Comparison of ENCODE assay signal across 26 mouse cellular contexts in genomic region chrX:18081449-18081848, GRCm38 (mm10).
DNase-seq lines count a peak whose midpoint lies in the region; ATAC-seq and TF ChIP-seq lines count a peak whose summit lies in the region.
"Had no signal": no experiment of that assay in that cellular context is flagged by ENCODE, and none has a peak within 500 bp of the region (broad histone marks: within the 10 kb centered on the region; RNA-seq: fewer than 3 reads in every experiment).

No protein-coding gene starts in this region.

- no peaks in the 10 kb centered on the region for H3K4me1 ChIP-seq in intestine, postnatal 0 days (replicated peaks; ENCODE audit: control insufficient read depth, insufficient read depth, low read length)
- H3K4me1 ChIP-seq: embryonic facial prominence, embryonic 13.5 days; forebrain, embryonic 13.5 days; heart, embryonic 10.5 days; limb, embryonic 13.5 days; liver, embryonic 15.5 days; midbrain, embryonic 15.5 days; neural tube, embryonic 13.5 days; stomach, embryonic 15.5 days had no signal

- no peak for TF ChIP-seq CTCF in intestine, postnatal 0 days (IDR thresholded peaks at IDR 0.05; ENCODE audit: low read depth)

- H3K36me3 ChIP-seq in intestine, postnatal 0 days (ENCODE audit: control insufficient read depth, insufficient read depth): no peaks in the 10 kb centered on the region
- H3K36me3 ChIP-seq: embryonic facial prominence, embryonic 13.5 days; heart, embryonic 10.5 days; limb, embryonic 13.5 days; liver, embryonic 15.5 days; midbrain, embryonic 15.5 days; neural tube, embryonic 13.5 days; stomach, embryonic 15.5 days had no signal

- ATAC-seq in intestine, postnatal 0 days: peak; percentile 73
- ATAC-seq in CD4-positive, CD25-positive, alpha-beta regulatory T cell, adult 4 months: no peak
- ATAC-seq: forebrain, embryonic 13.5 days; inflammation-experienced regulatory T-cells, adult 6 months; midbrain, embryonic 15.5 days had no signal

- no peak overlapping the region for H3K9ac ChIP-seq in intestine, postnatal 0 days (ENCODE audit: low read depth, low read length)
- H3K9ac ChIP-seq: embryonic facial prominence, embryonic 13.5 days; forebrain, embryonic 13.5 days; hindbrain, embryonic 14.5 days; limb, embryonic 13.5 days; liver, embryonic 15.5 days; midbrain, embryonic 15.5 days; neural tube, embryonic 13.5 days; stomach, embryonic 15.5 days had no signal

- no peak overlapping the region for H3K4me3 ChIP-seq in intestine, postnatal 0 days (ENCODE audit: low read depth, low read length)
- H3K4me3 ChIP-seq: embryonic facial prominence, embryonic 13.5 days; erythroblast, embryonic 14.5 days; forebrain, embryonic 13.5 days; heart, embryonic 10.5 days; limb, embryonic 13.5 days; liver, embryonic 15.5 days; midbrain, embryonic 15.5 days; neural tube, embryonic 13.5 days; stomach, embryonic 15.5 days had no signal

- no peaks in the 10 kb centered on the region for H3K27me3 ChIP-seq in intestine, postnatal 0 days (replicated peaks; ENCODE audit: control insufficient read depth, insufficient read depth, low read length)
- H3K27me3 ChIP-seq: embryonic facial prominence, embryonic 13.5 days; forebrain, embryonic 13.5 days; limb, embryonic 13.5 days; liver, embryonic 15.5 days; midbrain, embryonic 15.5 days; neural tube, embryonic 13.5 days; stomach, embryonic 15.5 days had no signal

- WGBS in intestine, postnatal 0 days: 49% methylated on average over 8 of the region's 8 CpGs

- DNase-seq in left cerebral cortex, postnatal 4 days: peak; percentile 11
- no peak for DNase-seq in left cerebral cortex, postnatal 14 days (ENCODE audit: low spot score in 2 of 2)
- DNase-seq in cerebellum, adult 11 months: peak; percentile 29
- DNase-seq in cerebellum, adult 9-10 months: peak; percentile 34
- no peak for DNase-seq in kidney, postnatal 4 days
- DNase-seq in c-Kit-positive CD71-positive TER-119-positive erythroid progenitor cells, embryonic 14.5 days (ENCODE audit: low spot score): no peak
- DNase-seq: B cell, adult 2 months; heart, postnatal 4 days; kidney, adult 9 months; kidney, postnatal 14 days; layer of hippocampus, postnatal 36 days; thymus, adult 18-20 months had no signal

- H3K27ac ChIP-seq in intestine, postnatal 0 days (ENCODE audit: low read depth, low read length): no peak overlapping the region
- H3K27ac ChIP-seq: embryonic facial prominence, embryonic 13.5 days; forebrain, embryonic 13.5 days; heart, embryonic 10.5 days; hindbrain, embryonic 14.5 days; limb, embryonic 13.5 days; liver, embryonic 15.5 days; macrophage; midbrain, embryonic 15.5 days; neural tube, embryonic 13.5 days; stomach, embryonic 15.5 days had no signal

- no peak overlapping the region for H3K4me2 ChIP-seq in intestine, postnatal 0 days (replicated peaks; ENCODE audit: low read depth)
- H3K4me2 ChIP-seq: embryonic facial prominence, embryonic 13.5 days; forebrain, embryonic 13.5 days; hindbrain, embryonic 14.5 days; limb, embryonic 13.5 days; liver, embryonic 15.5 days; midbrain, embryonic 15.5 days; neural tube, embryonic 13.5 days; stomach, embryonic 15.5 days had no signal

- H3K9me3 ChIP-seq in intestine, postnatal 0 days (ENCODE audit: control insufficient read depth): no peaks in the 10 kb centered on the region
- H3K9me3 ChIP-seq: embryonic facial prominence, embryonic 13.5 days; forebrain, embryonic 13.5 days; heart, embryonic 10.5 days; limb, embryonic 13.5 days; liver, embryonic 15.5 days; midbrain, embryonic 15.5 days; neural tube, embryonic 13.5 days; stomach, embryonic 15.5 days had no signal

- intact Hi-C loops in left cerebral cortex, postnatal 4 days (cut with DNase I): no loop called here
- intact Hi-C loops in left cerebral cortex, postnatal 14 days (cut with DNase I): no loop called here

Comparison
In these comparisons a context has a peak if more than half of its experiments do, and no peak if none do; other contexts are left out.
1. DNase-seq: peak in left cerebral cortex, postnatal 4 days (single experiment), cerebellum, adult 11 months (single experiment) and cerebellum, adult 9-10 months (single experiment); none in left cerebral cortex, postnatal 14 days (0 of 2), kidney, postnatal 4 days (0 of 2) and c-Kit-positive CD71-positive TER-119-positive erythroid progenitor cells, embryonic 14.5 days (single experiment).